Mouse (Mus musculus): ENCODE results near the gene Pdlim7. TPM values are rescaled to one million over a fixed set of nuclear protein-coding genes. Genes with fewer than 3 reads are reported as not detected.

Gene Pdlim7
- polyA plus RNA-seq, 1 experiment from 2014 or later: 209 TPM

- no peak overlapping the region for H3K4me3 ChIP-seq
- peaks cover 35% of the 10 kb centered on the region for H3K4me1 ChIP-seq
- 89% methylated on average over 6 of the region's 6 CpGs for WGBS
- no peak for DNase-seq (ENCODE audit: low spot score)
- H3K36me3 ChIP-seq (replicated peaks): peaks cover 49% of the 10 kb centered on the region
- no peaks in the 10 kb centered on the region for H3K9me3 ChIP-seq
- H3K27me3 ChIP-seq (replicated peaks; ENCODE audit: low read depth, poor library complexity, severe bottlenecking): peaks cover 7% of the 10 kb centered on the region; the same call in 1 of the 2 replicates
- no peak overlapping the region for H3K27ac ChIP-seq (replicated peaks)
Measured at GRCm38 (mm10) chr13:55496661-55497060, 16.8 kb downstream of the Pdlim7 start.

GRCm38 (mm10) chr13:55495702-55496101 is 17.8 kb downstream of the Pdlim7 start:
- Histone ChIP-seq H3K4me3 (no peak overlapping the region), H3K27ac (replicated peaks) (no peak overlapping the region), H3K36me3 (replicated peaks) (peaks cover 39% of the 10 kb centered on the region), H3K4me1 (peaks cover 35% of the 10 kb centered on the region), H3K9me3 (no peaks in the 10 kb centered on the region), H3K27me3 (replicated peaks; ENCODE audit: low read depth, poor library complexity, severe bottlenecking) (peaks cover 7% of the 10 kb centered on the region; the same call in 1 of the 2 replicates)
- DNase-seq (ENCODE audit: low spot score): peak; percentile 38
- 43% methylated on average over 4 of the region's 4 CpGs for WGBS

- Histone ChIP-seq H3K4me1 (peaks cover 35% of the 10 kb centered on the region), H3K4me3 (no peak overlapping the region), H3K27ac (replicated peaks) (no peak overlapping the region), H3K9me3 (no peaks in the 10 kb centered on the region), H3K27me3 (replicated peaks; ENCODE audit: low read depth, poor library complexity, severe bottlenecking) (peaks cover 7% of the 10 kb centered on the region; the same call in 1 of the 2 replicates), H3K36me3 (replicated peaks) (peaks cover 33% of the 10 kb centered on the region)
- DNase-seq (ENCODE audit: low spot score): no peak
- 27% methylated on average over 18 of the region's 18 CpGs for WGBS
Measured at GRCm38 (mm10) chr13:55494883-55495621, 18.4 kb downstream of the Pdlim7 start.

- Histone ChIP-seq H3K36me3 (replicated peaks) (peaks cover 26% of the 10 kb centered on the region), H3K9me3 (no peaks in the 10 kb centered on the region), H3K4me3 (no peak overlapping the region), H3K27ac (replicated peaks) (no peak overlapping the region), H3K4me1 (peaks cover 35% of the 10 kb centered on the region), H3K27me3 (replicated peaks; ENCODE audit: low read depth, poor library complexity, severe bottlenecking) (peaks cover 7% of the 10 kb centered on the region; the same call in 1 of the 2 replicates)
- WGBS: 33% methylated on average over 2 of the region's 2 CpGs
- DNase-seq (ENCODE audit: low spot score): no peak
Measured at GRCm38 (mm10) chr13:55494257-55494656, 19.2 kb downstream of the Pdlim7 start.

- no peaks in the 10 kb centered on the region for H3K27me3 ChIP-seq (replicated peaks; ENCODE audit: low read depth, poor library complexity, severe bottlenecking)
- 1% methylated on average over 78 of the region's 83 CpGs for whole genome bisulfite sequencing
- peak within 1 kb of the TSS; percentile 100 for H3K27ac ChIP-seq (replicated peaks)
- no peaks in the 10 kb centered on the region for H3K9me3 ChIP-seq
- peaks cover 28% of the 10 kb centered on the region for H3K36me3 ChIP-seq (replicated peaks)
- H3K4me3 ChIP-seq: peak within 1 kb of the TSS; percentile 99
- H3K4me1 ChIP-seq: peaks cover 53% of the 10 kb centered on the region
- DNase-seq (ENCODE audit: low spot score): peak; percentile 87
Measured at GRCm38 (mm10) chr13:55487578-55488498, 25.6 kb downstream of the Pdlim7 start, which contains the start of gene Dbn1. Gene Dbn1 (minus strand): TSS chr13:55488111.

- Histone ChIP-seq H3K4me1 (peaks cover 55% of the 10 kb centered on the region), H3K4me3 (peak overlapping the region; percentile 99), H3K9me3 (no peaks in the 10 kb centered on the region), H3K27ac (replicated peaks) (peak overlapping the region; percentile 100), H3K27me3 (replicated peaks; ENCODE audit: low read depth, poor library complexity, severe bottlenecking) (no peaks in the 10 kb centered on the region), H3K36me3 (replicated peaks) (peaks cover 36% of the 10 kb centered on the region)
- peak; percentile 79 for DNase-seq (ENCODE audit: low spot score)
- under 1% methylated on average over 29 of the region's 29 CpGs for WGBS
Measured at GRCm38 (mm10) chr13:55486916-55487577, 26.4 kb downstream of the Pdlim7 start.

- DNase-seq (ENCODE audit: low spot score): peak; percentile 39
- H3K4me1 ChIP-seq: peaks cover 55% of the 10 kb centered on the region
- peaks cover 45% of the 10 kb centered on the region for H3K36me3 ChIP-seq (replicated peaks)
- WGBS: 38% methylated on average over 14 of the region's 14 CpGs
- no peaks in the 10 kb centered on the region for H3K9me3 ChIP-seq
- H3K27ac ChIP-seq (replicated peaks): peak overlapping the region; percentile 100
- peak overlapping the region; percentile 99 for H3K4me3 ChIP-seq
- no peaks in the 10 kb centered on the region for H3K27me3 ChIP-seq (replicated peaks; ENCODE audit: low read depth, poor library complexity, severe bottlenecking)
Measured at GRCm38 (mm10) chr13:55486029-55486794, 27.3 kb downstream of the Pdlim7 start.

- 22% methylated on average over 7 of the region's 7 CpGs for WGBS
- peak; percentile 39 for DNase-seq (ENCODE audit: low spot score)
- Histone ChIP-seq H3K4me1 (peaks cover 55% of the 10 kb centered on the region), H3K27me3 (replicated peaks; ENCODE audit: low read depth, poor library complexity, severe bottlenecking) (no peaks in the 10 kb centered on the region), H3K36me3 (replicated peaks) (peaks cover 61% of the 10 kb centered on the region), H3K9me3 (no peaks in the 10 kb centered on the region), H3K4me3 (peak overlapping the region; percentile 99), H3K27ac (replicated peaks) (peak overlapping the region; percentile 100)
Measured at GRCm38 (mm10) chr13:55484520-55485088, 28.9 kb downstream of the Pdlim7 start.

- Histone ChIP-seq H3K27ac (replicated peaks) (0 out of 2 replicates have a peak overlapping the region, but pooled peaks have one; percentile 100), H3K36me3 (replicated peaks) (peaks cover 71% of the 10 kb centered on the region), H3K4me1 (peaks cover 49% of the 10 kb centered on the region), H3K27me3 (replicated peaks; ENCODE audit: low read depth, poor library complexity, severe bottlenecking) (no peaks in the 10 kb centered on the region), H3K9me3 (no peaks in the 10 kb centered on the region), H3K4me3 (peak overlapping the region; percentile 99)
- WGBS: 44% methylated on average over 15 of the region's 15 CpGs
- peak; percentile 61 for DNase-seq (ENCODE audit: low spot score)
Measured at GRCm38 (mm10) chr13:55483593-55483992, 29.9 kb downstream of the Pdlim7 start.

GRCm38 (mm10) chr13:55483071-55483470 is 30.4 kb downstream of the Pdlim7 start:
- H3K27me3 ChIP-seq (replicated peaks; ENCODE audit: low read depth, poor library complexity, severe bottlenecking): no peaks in the 10 kb centered on the region
- WGBS: 55% methylated on average over 9 of the region's 9 CpGs
- no peak overlapping the region for H3K27ac ChIP-seq (replicated peaks)
- H3K36me3 ChIP-seq (replicated peaks): peaks cover 76% of the 10 kb centered on the region
- H3K9me3 ChIP-seq: no peaks in the 10 kb centered on the region
- peak overlapping the region; percentile 99; the same call in 1 of the 2 replicates for H3K4me3 ChIP-seq
- H3K4me1 ChIP-seq: peaks cover 45% of the 10 kb centered on the region
- no peak for DNase-seq (ENCODE audit: low spot score)

- WGBS: 92% methylated on average over 7 of the region's 7 CpGs
- DNase-seq (ENCODE audit: low spot score): no peak
- H3K4me3 ChIP-seq: no peak overlapping the region
- peaks cover 81% of the 10 kb centered on the region for H3K36me3 ChIP-seq (replicated peaks)
- no peaks in the 10 kb centered on the region for H3K9me3 ChIP-seq
- H3K27ac ChIP-seq (replicated peaks): no peak overlapping the region
- no peaks in the 10 kb centered on the region for H3K27me3 ChIP-seq (replicated peaks; ENCODE audit: low read depth, poor library complexity, severe bottlenecking)
- peaks cover 43% of the 10 kb centered on the region for H3K4me1 ChIP-seq
Measured at GRCm38 (mm10) chr13:55482542-55482941, 30.9 kb downstream of the Pdlim7 start.
